Comparison of ENCODE assay signal across 8 mouse cellular contexts in the genomic region with DNA sequence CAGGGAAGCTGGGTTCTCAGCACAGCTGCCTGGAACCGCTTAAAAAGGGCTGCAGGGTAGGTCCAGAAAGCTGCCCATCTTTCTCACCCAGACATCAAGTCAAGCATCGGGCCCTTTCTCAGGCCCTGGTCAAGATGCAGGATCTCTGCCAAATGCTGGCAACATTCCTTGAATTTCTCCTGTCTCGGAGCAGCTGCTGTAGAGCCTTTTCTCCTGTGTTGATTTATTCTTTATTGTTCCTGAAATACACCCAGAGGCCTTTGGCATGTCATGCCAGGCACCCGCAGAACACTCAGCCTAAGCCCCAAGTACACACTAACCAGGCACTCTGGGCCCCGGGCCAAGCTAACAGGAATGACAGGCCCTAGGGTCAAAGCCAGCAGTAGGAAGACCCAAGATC. TPM values are rescaled to one million over a fixed set of nuclear protein-coding genes. Genes with fewer than 3 reads are reported as not detected.
DNase-seq lines count a peak whose midpoint lies in the region; ATAC-seq lines count a peak whose summit lies in the region.
"Had no signal": no experiment of that assay in that cellular context is flagged by ENCODE, and none has a peak within 500 bp of the region (broad histone marks: within the 10 kb centered on the region; RNA-seq: fewer than 3 reads in every experiment).

No protein-coding gene starts in this region.

- no peaks in the 10 kb centered on the region for H3K36me3 ChIP-seq in midbrain, embryonic 14.5 days (ENCODE audit: control insufficient read depth, insufficient read depth, low read length)
- H3K36me3 ChIP-seq in midbrain, embryonic 11.5 days (ENCODE audit: control insufficient read depth, insufficient read depth, low read length): no peaks in the 10 kb centered on the region
- no peaks in the 10 kb centered on the region for H3K36me3 ChIP-seq in neural tube, embryonic 14.5 days (ENCODE audit: control insufficient read depth, insufficient read depth, low read length)

- H3K27me3 ChIP-seq in midbrain, embryonic 14.5 days (ENCODE audit: control insufficient read depth, insufficient read depth, low read length): no peaks in the 10 kb centered on the region
- H3K27me3 ChIP-seq in midbrain, embryonic 11.5 days (ENCODE audit: control insufficient read depth, insufficient read depth, low read length): no peaks in the 10 kb centered on the region
- H3K27me3 ChIP-seq in neural tube, embryonic 14.5 days (ENCODE audit: control insufficient read depth, insufficient read depth, low read length): no peaks in the 10 kb centered on the region
- H3K27me3 ChIP-seq: liver, embryonic 13.5 days had no signal

- WGBS in midbrain, embryonic 14.5 days: 60% methylated on average over 5 of the region's 5 CpGs
- 90% methylated on average over 5 of the region's 5 CpGs for WGBS in midbrain, embryonic 11.5 days
- WGBS in neural tube, embryonic 14.5 days: 47% methylated on average over 5 of the region's 5 CpGs

- no peak overlapping the region for H3K9ac ChIP-seq in midbrain, embryonic 14.5 days (replicated peaks; ENCODE audit: low read length)
- H3K9ac ChIP-seq in midbrain, embryonic 11.5 days (ENCODE audit: low read length): no peak overlapping the region
- H3K9ac ChIP-seq in neural tube, embryonic 14.5 days (replicated peaks; ENCODE audit: low read depth, low read length): no peak overlapping the region

- no peak overlapping the region for H3K4me2 ChIP-seq in midbrain, embryonic 14.5 days (ENCODE audit: low read length)
- no peak overlapping the region for H3K4me2 ChIP-seq in midbrain, embryonic 11.5 days
- H3K4me2 ChIP-seq in neural tube, embryonic 14.5 days (ENCODE audit: low read depth, low read length): no peak overlapping the region
- H3K4me2 ChIP-seq: liver, embryonic 13.5 days had no signal

- H3K9me3 ChIP-seq in midbrain, embryonic 14.5 days (ENCODE audit: control insufficient read depth, low read length): no peaks in the 10 kb centered on the region
- H3K9me3 ChIP-seq in midbrain, embryonic 11.5 days (ENCODE audit: control insufficient read depth, low read length): no peaks in the 10 kb centered on the region; the same call in 1 of the 2 replicates
- H3K9me3 ChIP-seq in neural tube, embryonic 14.5 days (ENCODE audit: control insufficient read depth, low read length): no peaks in the 10 kb centered on the region
- H3K9me3 ChIP-seq: liver, embryonic 13.5 days had no signal

- peaks cover 36% of the 10 kb centered on the region for H3K4me1 ChIP-seq in midbrain, embryonic 14.5 days (ENCODE audit: control insufficient read depth, insufficient read depth, low read length)
- peaks cover 17% of the 10 kb centered on the region for H3K4me1 ChIP-seq in midbrain, embryonic 11.5 days (ENCODE audit: control insufficient read depth, insufficient read depth, low read length)
- peaks cover 42% of the 10 kb centered on the region for H3K4me1 ChIP-seq in neural tube, embryonic 14.5 days (ENCODE audit: control insufficient read depth, insufficient read depth, low read length)

- peak; percentile 63 for DNase-seq in midbrain, embryonic 14.5 days
- DNase-seq in midbrain, embryonic 11.5 days (ENCODE audit: low spot score, missing footprints): no peak
- peak; percentile 45 to 62 for DNase-seq in cerebellum, postnatal 25 days
- peak; percentile 80 to 85 for DNase-seq in kidney, adult 8-10 months
- no peak for DNase-seq in spleen, postnatal 10 days (ENCODE audit: low spot score in 2 of 2)
- no peak for DNase-seq in layer of hippocampus, adult 8-10 months (ENCODE audit: low spot score in 2 of 2)
- DNase-seq: liver, embryonic 13.5 days had no signal

- no peak overlapping the region for H3K4me3 ChIP-seq in midbrain, embryonic 14.5 days (replicated peaks; ENCODE audit: low read depth, low read length)
- H3K4me3 ChIP-seq in midbrain, embryonic 11.5 days (ENCODE audit: low read depth, low read length): no peak overlapping the region
- H3K4me3 ChIP-seq in neural tube, embryonic 14.5 days (ENCODE audit: low read depth, low read length): no peak overlapping the region
- H3K4me3 ChIP-seq: liver, embryonic 13.5 days had no signal

- peak overlapping the region; percentile 45; the same call in 1 of the 2 replicates for H3K27ac ChIP-seq in midbrain, embryonic 14.5 days (replicated peaks; ENCODE audit: low read depth, low read length)
- H3K27ac ChIP-seq in midbrain, embryonic 11.5 days (ENCODE audit: low read depth, low read length): no peak overlapping the region
- H3K27ac ChIP-seq in neural tube, embryonic 14.5 days (ENCODE audit: low read depth, low read length): no peak overlapping the region

- ATAC-seq in midbrain, embryonic 14.5 days (ENCODE audit: low FRiP score, low TSS enrichment): no peak
- ATAC-seq in midbrain, embryonic 11.5 days (ENCODE audit: low FRiP score): no peak
- peak; percentile 9; the same call in 1 of the 2 replicates for ATAC-seq in neural tube, embryonic 14.5 days (ENCODE audit: low read depth)

RNA-seq across cellular contexts. Expression of a gene that starts 31.7 kb away (rescaled TPM):
- 2.7 and 4.3 TPM in 2 replicates for polyA plus RNA-seq in midbrain, embryonic 14.5 days (2014; fragmentation: Nextera tagmentation; extraction: Ambion mirVana)
- 3.4 and 3.9 TPM in 2 replicates for polyA plus RNA-seq in midbrain, embryonic 11.5 days (2014; fragmentation: Nextera tagmentation; extraction: Ambion mirVana)
- polyA plus RNA-seq in neural tube, embryonic 14.5 days (2014; fragmentation: Nextera tagmentation; extraction: Ambion mirVana): 4.2 and 4.5 TPM in 2 replicates
- 10 to 100 TPM; 21.6 to 28.5 (median 26.0) TPM for total RNA-seq in layer of hippocampus, adult 8-10 months (2022)

RNA-seq across cellular contexts. Expression of a gene that starts 38.7 kb away (rescaled TPM):
- 5.4 and 6.2 TPM in 2 replicates for polyA plus RNA-seq in midbrain, embryonic 14.5 days (2014; fragmentation: Nextera tagmentation; extraction: Ambion mirVana)
- polyA plus RNA-seq in midbrain, embryonic 11.5 days (2014; fragmentation: Nextera tagmentation; extraction: Ambion mirVana): 3.4 and 3.8 TPM in 2 replicates
- polyA plus RNA-seq in neural tube, embryonic 14.5 days (2014; fragmentation: Nextera tagmentation; extraction: Ambion mirVana): 3.4 and 3.9 TPM in 2 replicates
- total RNA-seq in layer of hippocampus, adult 8-10 months (2022): 1 to 10 TPM; 3.1 to 3.9 (median 3.6) TPM

Comparison
In these comparisons a context has a peak if more than half of its experiments do, and no peak if none do; other contexts are left out.
1. DNase-seq: peak in midbrain, embryonic 14.5 days (single experiment), cerebellum, postnatal 25 days (2 of 2) and kidney, adult 8-10 months (2 of 2); none in midbrain, embryonic 11.5 days (single experiment), spleen, postnatal 10 days (0 of 2) and layer of hippocampus, adult 8-10 months (0 of 2).